Mouse (Mus musculus): Measurements from ENCODE around the gene Kras. TPM values are rescaled to one million over a fixed set of nuclear protein-coding genes. Genes with fewer than 3 reads are reported as not detected.

Kras gene
- total RNA-seq, 2 experiments from 2014 or later: 79.5 to 85.3 TPM

DNA sequence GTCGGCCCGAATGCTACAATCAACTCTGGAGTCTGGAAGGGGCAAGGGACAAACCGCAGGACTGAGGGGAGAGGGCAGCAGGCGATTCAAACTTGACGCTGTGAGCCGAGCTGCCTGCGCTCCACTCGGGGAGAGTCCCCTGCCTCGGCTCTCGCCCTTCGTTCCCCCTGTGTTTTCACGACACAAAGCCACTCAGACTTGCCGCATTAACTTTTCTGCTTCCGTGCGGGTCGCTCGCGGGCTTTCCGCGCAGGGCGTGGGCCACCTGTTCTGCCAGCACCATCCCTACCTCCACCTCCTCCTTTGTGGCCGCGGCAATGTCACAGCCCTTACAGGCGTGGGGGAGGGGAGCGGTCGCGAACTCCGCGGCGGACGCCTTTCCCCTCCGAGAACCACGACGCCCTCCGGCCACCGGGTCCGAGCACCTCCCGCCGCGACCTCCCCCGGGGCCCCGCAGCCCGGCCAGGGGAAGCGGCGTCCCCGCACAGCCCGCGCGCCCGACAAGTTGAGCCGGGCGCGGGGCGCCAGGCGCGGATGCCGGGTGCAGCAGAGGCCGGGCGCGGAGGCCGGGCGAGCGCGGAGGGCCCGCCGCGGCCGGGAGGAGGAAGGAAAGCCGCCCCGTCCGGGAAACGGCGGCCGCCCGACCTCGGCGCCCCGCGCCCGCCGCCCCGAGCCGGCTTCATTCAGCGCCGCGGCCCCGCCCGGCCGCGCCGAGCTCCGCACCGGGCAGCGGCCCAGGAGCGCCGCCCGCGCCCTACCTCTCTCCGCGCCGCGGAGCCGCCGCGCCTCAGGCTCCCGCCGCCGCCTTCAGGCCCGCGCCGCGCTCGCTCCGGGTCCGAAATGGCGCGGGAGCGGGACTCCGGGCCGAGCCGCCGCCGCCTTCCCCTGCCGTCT, 501 bp downstream of the Kras start:
- peak; percentile 39 to 51 for DNase-seq (ENCODE audit: low spot score in 2 of 2)

DNA sequence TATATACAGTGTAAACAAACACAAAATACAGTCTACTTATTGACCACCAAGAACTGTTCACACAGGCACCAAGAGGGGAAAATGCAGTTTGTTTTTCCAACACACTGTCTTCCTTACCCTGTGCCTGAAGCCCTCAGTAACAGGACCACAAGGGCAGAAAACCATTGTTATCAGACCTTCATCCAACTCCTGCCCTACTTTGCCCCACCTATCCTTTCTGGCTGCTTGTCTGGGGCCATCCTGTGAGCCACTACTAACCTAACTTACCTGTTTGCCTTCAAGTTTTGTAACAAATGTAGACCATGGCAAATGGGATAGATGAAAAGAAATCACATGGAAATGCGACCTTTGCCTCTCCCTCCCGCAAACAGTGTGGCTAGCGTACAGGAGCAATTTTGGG, 2.2 kb downstream of the Kras start:
- no peak for DNase-seq (ENCODE audit: low spot score in 2 of 2)

DNA sequence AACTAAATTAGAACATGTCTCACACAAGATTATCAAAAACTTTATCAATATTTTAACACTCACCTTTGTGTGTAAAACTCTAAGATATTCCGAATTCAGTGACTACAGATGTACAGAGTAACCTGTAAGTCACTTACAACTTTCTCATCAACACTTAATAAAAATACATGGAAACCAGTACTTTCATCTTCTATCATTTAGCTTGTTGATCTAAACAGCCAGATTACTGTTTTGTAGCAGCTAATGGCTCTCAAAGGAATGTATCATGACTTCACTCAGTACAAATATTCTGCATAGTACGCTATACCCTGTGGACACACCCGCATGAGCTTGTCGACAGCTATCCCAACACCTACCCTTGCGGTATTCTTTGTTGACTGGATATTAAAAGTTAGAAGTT, 3.2 kb downstream of the Kras start:
- DNase-seq (ENCODE audit: low spot score in 2 of 2): no peak

DNA sequence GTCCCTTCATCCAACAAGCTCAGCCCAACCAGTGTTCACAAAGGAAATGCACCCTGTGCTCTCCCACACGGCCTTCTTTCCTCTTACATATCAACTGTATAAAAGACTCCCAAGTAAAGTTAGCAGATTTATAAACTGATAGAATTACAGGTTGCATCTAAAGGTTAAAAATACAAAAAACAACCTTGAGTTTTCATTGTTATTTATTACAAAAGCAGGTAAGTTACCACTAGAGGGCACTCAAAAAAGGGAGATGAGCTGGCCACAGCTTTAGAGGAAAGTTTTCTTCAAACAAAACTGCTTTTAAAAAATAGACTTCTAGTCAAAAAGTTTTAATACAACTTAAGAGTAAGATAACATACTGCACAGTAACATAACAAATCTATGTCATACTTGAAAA, 7.5 kb downstream of the Kras start:
- no peak for DNase-seq (ENCODE audit: low spot score in 2 of 2)

DNA sequence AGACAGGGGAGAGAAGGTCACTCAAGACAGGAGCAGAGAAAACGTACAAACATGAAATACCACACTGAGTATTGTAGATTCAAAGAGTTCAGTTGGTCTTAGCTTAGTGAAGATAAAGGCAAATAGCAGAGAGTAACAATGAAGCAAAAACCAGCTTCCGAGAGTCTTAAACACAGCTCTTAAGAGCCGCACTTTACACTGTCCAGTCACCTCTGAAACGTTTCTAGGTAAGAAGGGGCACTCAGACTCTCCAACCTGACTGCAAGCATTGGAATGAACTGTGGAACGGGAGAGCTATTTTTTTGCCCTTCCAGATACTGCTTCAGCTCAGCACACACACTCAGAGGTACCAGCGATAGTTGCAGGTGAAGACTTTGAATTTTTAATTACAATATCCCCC, 9.8 kb downstream of the Kras start:
- DNase-seq (ENCODE audit: low spot score in 2 of 2): no peak

DNA sequence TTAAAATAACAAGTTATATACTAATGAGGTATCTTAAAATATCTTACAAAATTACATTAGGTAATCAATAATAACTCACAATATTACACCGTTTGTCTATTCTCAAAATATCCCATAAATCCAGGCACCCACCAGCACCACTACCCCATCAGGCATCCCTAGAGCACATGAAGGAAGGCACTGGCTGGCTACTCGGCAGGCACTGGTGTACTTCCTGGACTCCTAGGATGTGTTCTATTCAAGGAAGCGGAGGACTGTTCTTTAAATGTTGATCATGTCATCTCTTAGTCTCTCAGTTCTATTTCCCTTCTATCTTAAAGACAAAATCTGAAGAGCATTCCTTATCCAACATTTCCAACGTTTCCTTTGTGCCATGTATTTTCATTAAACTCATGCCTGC, 12.9 kb downstream of the Kras start:
- DNase-seq (ENCODE audit: low spot score in 2 of 2): no peak

DNA sequence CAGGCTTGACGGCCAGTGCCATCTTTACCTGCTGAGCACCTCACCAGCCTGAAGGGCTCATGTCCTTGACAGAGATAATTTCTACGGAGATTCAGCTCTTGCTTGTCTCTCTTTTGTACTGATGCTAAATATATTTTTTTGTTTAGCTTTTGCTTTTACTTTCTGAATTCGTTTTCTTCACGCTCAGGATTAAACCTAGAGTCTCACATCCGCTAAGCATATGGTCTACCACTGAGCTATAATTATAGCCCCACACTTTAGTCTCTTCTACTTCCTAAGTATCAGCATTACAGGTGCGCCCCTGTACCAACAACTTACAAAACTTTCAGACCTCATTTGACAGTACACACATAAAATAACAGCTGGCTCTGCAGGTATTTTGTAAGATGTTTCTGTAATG, 14.7 kb downstream of the Kras start:
- no peak for DNase-seq (ENCODE audit: low spot score in 2 of 2)

DNA sequence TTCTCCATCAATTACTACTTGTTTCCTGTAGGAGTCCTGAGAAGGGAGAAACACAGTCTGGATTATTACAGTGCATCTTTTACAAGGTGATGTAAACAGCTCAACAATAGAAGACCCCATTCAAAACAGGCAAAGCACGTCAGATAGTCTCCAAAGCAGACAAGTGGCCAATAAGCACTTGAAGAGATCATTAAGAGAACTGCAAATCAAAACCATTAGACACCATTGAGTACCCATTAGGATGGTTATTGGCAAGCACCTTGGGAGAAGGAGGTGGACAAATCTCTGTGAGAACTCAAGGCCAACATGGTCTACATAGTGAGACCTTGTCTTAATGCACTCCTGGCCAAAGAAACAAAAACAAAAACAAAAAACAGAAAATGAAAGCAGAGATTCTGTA, 15.6 kb downstream of the Kras start:
- DNase-seq (ENCODE audit: low spot score in 2 of 2): no peak

DNA sequence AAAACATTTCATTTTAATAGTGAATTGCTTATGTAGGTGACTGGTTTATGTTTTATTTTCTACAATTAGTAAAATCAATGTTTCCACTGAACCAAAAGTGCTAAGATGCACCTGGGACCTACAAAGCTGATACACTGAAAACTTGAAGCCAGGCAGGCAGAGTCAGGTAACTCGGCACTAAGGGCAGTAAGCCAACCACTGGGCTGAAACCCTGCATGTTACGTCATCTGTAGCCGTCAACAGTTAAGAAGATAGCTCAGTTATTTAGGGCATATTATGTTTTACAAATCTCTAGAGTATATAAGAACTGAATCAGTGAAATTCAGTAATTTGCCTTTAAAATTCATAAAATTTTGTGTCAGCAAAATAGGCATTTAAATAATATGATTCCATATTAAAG, 23.7 kb downstream of the Kras start:
- DNase-seq (ENCODE audit: low spot score in 2 of 2): no peak

DNA sequence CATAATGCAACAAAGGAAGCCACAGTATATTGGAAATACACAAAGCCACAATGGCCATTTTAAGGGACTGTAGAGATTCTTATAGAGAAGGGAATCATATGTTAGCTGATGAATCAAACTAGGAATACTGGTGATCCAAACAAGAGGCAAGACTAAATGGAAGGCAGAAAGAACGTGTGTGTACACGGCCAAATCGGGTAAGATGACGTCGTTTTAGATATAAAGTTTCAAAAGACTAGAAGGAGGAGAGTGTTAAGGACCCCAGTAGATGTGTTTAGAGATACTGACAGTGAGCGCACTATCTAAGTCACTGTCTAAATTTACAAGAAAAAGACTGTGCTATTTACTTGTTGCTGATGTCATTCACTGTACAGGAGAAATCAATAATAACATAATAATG, 25.8 kb downstream of the Kras start:
- no peak for DNase-seq (ENCODE audit: low spot score in 2 of 2)

DNA sequence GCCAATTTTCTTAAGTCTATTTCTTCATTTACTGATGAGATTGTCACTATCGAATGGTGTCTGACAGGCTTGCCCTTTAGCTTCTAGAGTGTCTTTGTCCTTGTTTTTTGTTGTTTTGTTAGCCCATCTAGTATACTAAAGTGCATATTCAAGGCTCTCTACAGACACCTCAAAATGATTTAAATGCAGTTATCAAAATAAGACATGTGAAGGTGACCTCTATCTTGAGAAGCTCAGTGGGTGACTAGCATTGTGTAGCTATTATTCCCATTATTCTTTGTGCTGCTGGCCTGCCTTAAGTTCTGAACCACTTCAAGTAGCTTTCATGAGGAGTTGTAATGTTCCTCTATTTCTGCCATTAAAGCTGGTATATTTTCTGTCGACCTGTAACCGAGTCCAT, 34.2 kb downstream of the Kras start:
- DNase-seq (ENCODE audit: low spot score in 2 of 2): no peak

DNA sequence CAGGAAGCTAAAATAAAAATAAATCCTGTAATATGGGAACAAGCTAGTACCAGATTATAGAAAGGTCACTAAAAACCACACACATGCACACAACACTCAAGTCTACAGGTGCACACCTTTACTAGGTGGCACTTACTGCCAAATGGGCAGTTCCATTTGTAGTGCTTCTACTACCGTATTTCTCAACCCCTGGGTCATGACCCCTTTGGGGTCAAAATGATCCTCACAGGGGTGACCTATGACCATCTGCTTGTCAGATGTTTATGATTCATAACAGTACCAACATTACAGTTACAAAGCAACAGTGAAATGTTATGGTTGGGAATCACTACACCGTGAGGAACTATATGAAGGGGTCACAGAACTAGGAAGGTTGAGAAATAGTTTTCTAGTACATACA, 36.1 kb downstream of the Kras start:
- DNase-seq (ENCODE audit: low spot score in 2 of 2): no peak

DNA sequence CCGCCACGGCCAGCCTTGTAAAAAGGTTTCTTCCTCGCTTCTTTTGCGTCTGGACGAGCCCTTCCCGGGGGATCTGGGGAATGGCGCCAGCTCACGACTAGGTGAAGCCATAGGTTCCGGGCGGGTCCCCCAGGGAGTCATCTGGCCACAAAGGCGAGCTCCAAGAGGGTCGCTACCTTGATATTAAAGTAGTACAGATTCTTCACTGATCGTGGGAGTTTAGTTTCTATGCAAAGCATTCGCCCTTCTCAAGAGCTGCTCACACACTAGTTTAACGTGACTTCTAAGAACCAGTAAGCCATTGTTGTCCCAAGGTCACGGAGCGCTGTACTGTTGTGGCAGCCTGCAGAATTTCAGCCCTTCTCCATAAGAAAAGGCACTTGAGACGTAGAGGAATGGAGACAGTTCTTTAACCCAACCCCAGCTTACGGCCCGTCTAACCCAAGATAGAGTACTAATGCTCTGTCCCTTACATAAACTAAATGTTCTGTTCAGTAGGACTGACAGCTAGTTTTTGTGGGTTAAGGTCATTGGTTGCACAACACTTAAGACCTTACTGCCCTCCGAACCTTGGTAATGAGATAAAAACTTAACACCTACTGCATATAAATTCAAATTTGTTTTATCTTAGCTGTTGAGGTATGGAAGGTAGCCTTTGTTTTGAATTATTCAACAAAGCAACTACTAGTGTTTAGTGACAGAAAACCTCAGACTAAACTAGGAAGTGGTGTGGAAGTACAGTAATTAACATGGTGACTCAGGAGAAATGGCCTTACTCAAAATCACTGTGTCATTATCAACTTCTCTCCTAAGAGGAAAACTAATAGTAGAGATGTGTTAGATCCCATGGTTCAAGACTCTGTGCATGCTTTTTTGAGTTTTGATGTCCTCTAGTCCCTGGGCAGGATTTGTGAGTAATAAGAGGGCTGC, 38.4 kb downstream of the Kras start:
- DNase-seq (ENCODE audit: low spot score in 2 of 2): no peak

DNA sequence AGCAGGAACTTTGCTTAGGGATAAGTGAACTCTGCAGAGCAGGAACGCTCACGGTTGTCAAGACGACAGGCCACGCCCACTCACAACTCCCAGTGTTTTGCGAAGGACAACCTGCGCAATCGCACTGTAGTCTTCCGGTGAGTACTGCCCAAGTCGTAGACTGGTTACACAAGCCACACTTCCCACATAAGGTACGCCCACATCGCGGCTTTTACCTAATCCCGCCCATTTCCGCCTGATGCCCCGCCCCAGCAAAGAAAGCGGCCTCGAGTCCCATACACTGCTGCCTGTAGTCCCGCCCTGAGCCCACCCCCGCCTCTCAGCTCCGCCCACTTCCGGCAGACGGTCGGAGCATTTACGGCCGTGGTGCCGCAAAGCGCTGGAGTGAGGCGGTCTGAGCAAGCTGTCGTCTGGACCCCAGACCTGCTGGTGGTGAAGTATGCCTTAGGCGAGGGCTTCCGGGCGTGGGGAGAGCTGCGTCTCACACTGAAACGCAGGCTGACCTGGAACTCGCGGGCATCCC, 39.2 kb downstream of the Kras start, which contains the start of the genes Casc1 and Etfrf1:
TSS of gene Casc1 (minus strand) at position 190 of the 523 bp plus-strand sequence.
TSS of gene Etfrf1 (plus strand) at position 319 of the 523 bp plus-strand sequence.
- DNase-seq (ENCODE audit: low spot score in 2 of 2): peak; percentile 98

DNA sequence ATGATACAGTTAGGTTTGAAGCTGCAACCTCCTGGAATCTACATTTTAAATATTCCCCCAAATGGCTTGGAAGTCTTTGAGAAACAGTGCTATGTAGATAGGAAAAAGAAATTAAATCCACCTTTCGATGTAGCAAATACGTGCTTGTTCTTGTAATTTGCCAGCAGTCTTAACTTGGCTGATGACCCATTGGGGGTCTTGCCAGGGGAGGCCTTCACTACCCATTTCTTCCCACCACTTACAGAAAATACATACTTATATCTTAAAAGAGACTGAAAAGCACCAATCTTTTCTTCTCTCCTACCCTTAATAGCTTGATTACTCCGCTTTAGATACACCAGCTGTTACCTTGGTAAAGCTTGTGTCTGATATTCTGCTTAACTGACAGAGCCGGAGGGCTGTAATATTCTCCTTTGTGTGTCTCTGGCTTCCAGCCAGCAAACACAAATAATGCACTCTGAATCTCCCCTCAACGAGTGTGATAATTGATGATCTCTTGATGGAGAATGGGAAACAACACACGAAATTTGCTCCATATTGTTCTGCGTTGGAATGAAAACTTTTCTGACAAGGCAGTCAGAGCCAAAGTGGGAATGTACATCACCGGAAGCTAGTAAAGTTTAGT, 39.9 kb downstream of the Kras start:
- DNase-seq (ENCODE audit: low spot score in 2 of 2): no peak

DNA sequence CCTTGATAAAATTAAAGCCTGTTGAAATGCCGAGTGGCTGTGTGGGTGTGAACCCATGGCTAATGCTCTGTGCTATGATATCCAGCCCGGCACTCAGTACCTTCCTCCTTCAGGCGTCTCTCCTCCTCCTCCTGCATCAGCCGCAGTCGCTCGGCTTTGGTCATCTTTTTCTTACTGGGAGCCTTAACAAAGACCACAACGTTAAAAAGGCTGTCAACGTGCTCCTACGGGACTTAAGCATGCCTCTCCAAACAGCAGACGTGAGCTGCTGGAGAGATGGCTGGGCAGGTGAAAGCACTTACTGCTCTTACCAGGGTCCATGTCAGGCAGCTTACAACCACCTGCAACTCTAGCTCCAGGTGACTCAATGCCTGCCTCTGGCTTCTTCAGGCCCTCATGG, 44.9 kb downstream of the Kras start:
- no peak for DNase-seq (ENCODE audit: low spot score in 2 of 2)

DNA sequence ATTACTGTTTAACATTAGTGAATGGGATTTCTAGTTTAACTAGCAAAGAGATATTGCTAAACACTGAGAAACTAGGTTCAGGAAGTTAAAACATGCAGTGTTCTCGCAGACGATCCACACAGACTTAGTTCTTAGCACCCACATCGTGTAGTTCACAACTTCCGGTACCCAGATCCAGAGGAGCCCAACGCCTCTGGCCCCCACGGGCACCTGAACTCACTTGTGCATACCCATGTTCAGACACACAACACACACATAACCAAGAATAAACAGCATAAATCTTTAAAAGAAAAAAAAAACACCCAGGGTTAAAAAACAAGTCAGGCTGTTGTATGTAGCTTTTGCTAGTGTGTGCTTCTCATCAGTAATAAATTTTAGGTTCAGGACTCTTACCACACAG, 45.6 kb downstream of the Kras start:
- no peak for DNase-seq (ENCODE audit: low spot score in 2 of 2)

DNA sequence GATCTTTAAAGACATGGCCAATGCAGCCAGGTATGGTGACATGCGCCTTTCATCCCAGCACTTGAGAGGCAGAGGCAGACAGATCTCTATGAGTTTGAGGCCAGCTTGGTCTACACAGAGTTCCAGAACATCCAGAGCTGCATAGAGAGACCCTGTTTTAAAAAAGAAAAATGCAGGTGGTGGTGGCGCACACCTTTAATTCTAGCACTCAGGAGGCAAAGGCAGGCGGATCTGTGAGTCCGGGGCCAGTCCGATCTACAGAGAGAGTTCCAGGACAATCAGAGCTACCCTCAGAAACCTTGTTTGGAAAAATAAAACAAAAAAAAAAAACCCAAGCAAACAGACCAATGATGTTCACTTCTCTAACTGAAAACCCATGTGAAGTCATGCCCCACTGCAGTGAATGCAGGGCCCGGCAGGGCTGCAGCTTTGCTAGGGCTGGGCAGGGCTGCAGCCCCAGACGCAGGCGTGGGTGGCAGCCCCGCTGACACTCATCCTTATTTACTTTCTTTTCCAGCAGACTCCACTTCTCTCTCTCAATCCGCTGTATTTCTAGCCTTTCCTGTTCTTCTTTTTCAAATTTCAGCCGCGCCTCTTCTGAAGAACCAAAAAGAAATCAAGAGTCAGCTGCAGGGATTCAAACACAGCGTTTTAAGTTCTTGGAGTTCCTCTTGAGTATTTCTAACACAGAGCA, 47.5 kb downstream of the Kras start:
- DNase-seq (ENCODE audit: low spot score in 2 of 2): no peak

DNA sequence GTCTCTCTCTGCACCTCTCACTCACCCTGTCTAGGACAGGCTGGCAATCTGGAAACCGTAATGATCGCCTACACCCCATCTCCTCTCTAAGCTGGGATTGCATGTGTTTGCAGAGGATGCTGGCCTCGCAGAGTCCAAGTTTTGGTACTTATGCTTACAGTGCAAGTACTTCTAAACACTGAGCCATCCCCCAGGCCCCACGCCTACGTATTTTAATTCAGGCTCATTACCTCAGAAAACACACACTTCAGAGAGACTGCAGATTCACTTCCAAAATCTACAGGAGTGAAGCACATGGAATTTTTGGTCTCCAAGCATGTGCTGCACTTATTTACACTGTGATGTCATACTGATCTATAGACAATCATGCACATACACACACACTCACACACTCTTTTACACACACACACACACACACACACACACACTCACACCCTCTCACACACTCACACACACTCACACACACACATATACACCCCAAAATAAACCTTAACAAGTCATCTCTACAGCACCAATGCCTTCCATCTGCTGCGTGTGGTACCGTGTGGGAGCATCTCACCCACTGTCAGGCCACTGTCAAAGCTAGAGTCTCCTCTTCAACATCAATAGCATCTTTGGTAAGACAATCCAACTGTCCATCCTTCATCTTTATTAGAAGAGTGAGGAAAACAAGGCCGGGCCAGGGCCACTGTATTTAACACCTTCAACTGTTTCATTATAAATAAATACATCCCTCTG, 51.9 kb downstream of the Kras start:
- peak in 1 of 2 experiments; percentile 40 for DNase-seq (ENCODE audit: low spot score in 2 of 2)

DNA sequence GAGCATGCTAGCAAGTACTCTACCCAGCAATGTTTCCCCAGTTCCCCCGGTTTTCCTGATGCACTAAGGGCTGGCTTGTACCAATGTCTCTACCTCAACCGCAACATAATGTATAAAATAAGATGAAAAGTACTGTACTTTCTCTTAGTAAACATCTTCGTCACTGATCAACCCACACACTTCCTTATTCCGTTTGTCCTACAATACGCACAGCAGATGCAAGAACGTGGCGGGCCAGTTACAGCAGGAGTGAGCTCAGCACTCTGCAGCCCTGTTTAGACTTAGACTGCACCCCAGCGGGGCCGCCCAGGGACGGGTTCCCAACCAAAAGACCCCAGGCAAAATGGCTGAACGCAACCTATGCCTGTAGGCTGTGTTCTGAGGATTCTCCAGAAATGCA, 56.6 kb downstream of the Kras start:
- no peak for DNase-seq (ENCODE audit: low spot score in 2 of 2)

Data from left cerebral cortex, adult 18-20 months (tissue).